Mouse (Mus musculus) thymus, adult 2 months (tissue): ENCODE data around the gene Dlx1.

Source experiments
- CTCF ChIP-seq: fragments of 200-500 bp; IDR thresholded peaks from 2 replicates; pipeline ENCODE4 v1.5.1; 2012; ENCODE audit warnings: mild to moderate bottlenecking, control low read depth, low read length, moderate library complexity, borderline replicate concordance; ENCODE audit not compliant: control insufficient read depth, poor library complexity, insufficient read depth; ENCODE audit errors: extremely low read depth
- POLR2A ChIP-seq: fragments of 200-500 bp; IDR thresholded peaks from 2 replicates; pipeline ENCODE4 v1.6.1; 2012; ENCODE audit warnings: mild to moderate bottlenecking, low read length, control low read depth, moderate library complexity; ENCODE audit not compliant: control insufficient read depth, poor library complexity, insufficient read depth; ENCODE audit errors: extremely low read depth

DNA sequence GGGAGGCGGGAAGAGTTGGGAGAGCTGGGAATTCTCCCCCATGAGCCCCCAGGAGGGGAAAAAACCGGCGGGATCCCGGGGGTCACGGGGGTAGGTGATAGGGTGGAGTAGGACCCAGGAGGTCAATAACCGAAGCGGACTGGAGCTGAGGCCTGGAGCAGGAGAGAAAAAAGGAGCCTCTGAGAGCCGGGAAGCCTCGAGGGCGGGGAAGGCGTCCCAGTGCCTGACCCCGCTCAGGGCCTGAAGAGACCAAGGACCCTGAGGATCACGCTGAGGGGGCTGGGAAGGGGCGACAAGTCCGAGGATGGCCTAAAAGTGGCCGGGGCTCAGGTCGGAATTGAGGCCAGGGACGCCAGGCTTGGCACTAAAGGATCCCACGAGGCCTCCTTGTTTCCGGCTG is 16.0 kb downstream of the Dlx1 start:
- no peak for TF ChIP-seq POLR2A
- TF ChIP-seq CTCF, result no peak
